Mouse (Mus musculus) brain, embryonic 14.5 days (tissue): ENCODE data around the gene Gapdh. TPM values are rescaled to one million over a fixed set of nuclear protein-coding genes. Genes with fewer than 3 reads are reported as not detected.

Experiments used
- DNase-seq: peaks from one replicate; pipeline ENCODE4 v3.0.0-alpha.2; 2011; ENCODE audit warnings: low read depth
- CTCF ChIP-seq: fragments of 200-500 bp; IDR thresholded peaks from 2 replicates; pipeline ENCODE4 v1.5.1; 2012; ENCODE audit warnings: inconsistent platforms, mild to moderate bottlenecking, moderate library complexity, borderline replicate concordance; ENCODE audit not compliant: insufficient read depth, insufficient read length; ENCODE audit errors: extremely low read depth
- POLR2A ChIP-seq: fragments of 200-500 bp; IDR thresholded peaks from 2 replicates; pipeline ENCODE4 v1.6.1; 2012; ENCODE audit warnings: mild to moderate bottlenecking, inconsistent platforms, borderline replicate concordance; ENCODE audit not compliant: poor library complexity, insufficient read depth, insufficient read length, severe bottlenecking; ENCODE audit errors: extremely low read depth
- polyA plus RNA-seq: library from polyadenylated mRNA; depleted of rRNA; stranded (reverse); fragments of >200 nt; gene quantifications from 2 replicates; pipeline ENCODE4 v1.2.3, GENCODE M21; 2012

The Gapdh gene
- polyA plus RNA-seq, 1 experiment: 2,343 TPM

GRCm38 (mm10) chr6:125146797-125147196 lies 19.5 kb downstream of the Gapdh start:
- no peak for DNase-seq
- TF ChIP-seq POLR2A (no peak), CTCF (no peak)

- no peak for DNase-seq
- TF ChIP-seq CTCF (no peak), POLR2A (no peak)
These were observed 20.1 kb downstream of the Gapdh start for GRCm38 (mm10) chr6:125146148-125146547.

DNA sequence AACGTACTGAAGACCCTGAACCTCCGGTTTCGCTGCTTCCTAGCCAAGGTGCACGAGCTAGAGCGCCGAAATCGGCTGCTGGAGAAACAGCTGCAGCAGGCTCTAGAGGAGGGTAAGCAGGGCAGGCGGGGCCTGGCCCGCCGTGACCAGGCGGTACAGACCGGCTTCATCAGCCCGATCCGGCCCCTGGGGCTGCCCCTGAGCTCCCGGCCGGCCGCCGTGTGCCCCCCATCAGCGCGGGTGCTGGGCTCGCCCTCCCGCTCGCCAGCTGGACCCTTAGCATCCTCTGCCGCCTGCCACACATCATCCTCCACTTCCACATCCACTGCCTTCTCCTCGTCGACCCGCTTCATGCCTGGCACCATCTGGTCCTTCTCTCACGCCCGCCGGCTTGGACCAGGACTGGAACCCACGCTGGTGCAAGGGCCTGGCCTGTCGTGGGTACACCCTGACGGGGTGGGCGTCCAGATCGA lies 20.8 kb downstream of the Gapdh start:
- no peak for DNase-seq
- TF ChIP-seq POLR2A: no peak
- no peak for TF ChIP-seq CTCF

GRCm38 (mm10) chr6:125145001-125145400 lies 21.3 kb downstream of the Gapdh start, which contains the start of gene Iffo1:
Iffo1 (plus strand) TSS chr6:125145241.
- peak; percentile 97 for DNase-seq
- TF ChIP-seq CTCF (peak; percentile 63), POLR2A (no peak)

GRCm38 (mm10) chr6:125143904-125144303 lies 22.4 kb downstream of the Gapdh start:
- TF ChIP-seq CTCF: no peak
- TF ChIP-seq POLR2A: no peak

GRCm38 (mm10) chr6:125143128-125143527 lies 23.1 kb downstream of the Gapdh start:
- TF ChIP-seq CTCF: no peak
- TF ChIP-seq POLR2A: no peak
- DNase-seq: no peak

More at GRCm38 (mm10) chr6:125143904-125144303, 22.4 kb downstream of the Gapdh start:
- no peak for DNase-seq

GRCm38 (mm10) chr6:125142436-125142835 lies 23.8 kb downstream of the Gapdh start:
- DNase-seq: no peak
- TF ChIP-seq POLR2A (no peak), CTCF (no peak)

- TF ChIP-seq POLR2A (no peak), CTCF (no peak)
- DNase-seq: no peak
These were observed 26.5 kb downstream of the Gapdh start for GRCm38 (mm10) chr6:125139747-125140146.

GRCm38 (mm10) chr6:125137002-125137671 lies 29.1 kb downstream of the Gapdh start:
- DNase-seq: no peak
- peak; percentile 63; the same call in 1 of the 2 replicates for TF ChIP-seq CTCF
- TF ChIP-seq POLR2A: no peak

DNA sequence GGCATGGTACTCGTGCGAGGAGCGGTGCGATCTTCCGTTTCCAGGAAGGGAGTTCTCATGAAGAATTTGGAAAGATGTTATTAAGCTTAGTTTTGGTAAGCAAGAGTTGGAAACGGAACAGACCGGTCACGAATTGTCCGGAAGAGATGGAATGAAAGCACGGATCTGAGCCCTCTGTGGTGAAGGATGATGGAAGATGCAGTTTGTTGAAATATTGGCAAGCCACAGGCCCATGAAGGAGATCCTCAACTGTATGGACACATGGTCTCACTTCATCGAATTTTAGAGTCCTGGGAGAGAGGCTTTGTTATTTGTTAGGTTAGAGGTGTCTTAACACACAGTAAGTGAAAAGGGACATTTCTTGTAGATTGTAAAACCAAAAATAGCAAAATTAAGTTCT lies 33.8 kb downstream of the Gapdh start:
- TF ChIP-seq POLR2A (no peak), CTCF (no peak)
- DNase-seq: no peak

DNA sequence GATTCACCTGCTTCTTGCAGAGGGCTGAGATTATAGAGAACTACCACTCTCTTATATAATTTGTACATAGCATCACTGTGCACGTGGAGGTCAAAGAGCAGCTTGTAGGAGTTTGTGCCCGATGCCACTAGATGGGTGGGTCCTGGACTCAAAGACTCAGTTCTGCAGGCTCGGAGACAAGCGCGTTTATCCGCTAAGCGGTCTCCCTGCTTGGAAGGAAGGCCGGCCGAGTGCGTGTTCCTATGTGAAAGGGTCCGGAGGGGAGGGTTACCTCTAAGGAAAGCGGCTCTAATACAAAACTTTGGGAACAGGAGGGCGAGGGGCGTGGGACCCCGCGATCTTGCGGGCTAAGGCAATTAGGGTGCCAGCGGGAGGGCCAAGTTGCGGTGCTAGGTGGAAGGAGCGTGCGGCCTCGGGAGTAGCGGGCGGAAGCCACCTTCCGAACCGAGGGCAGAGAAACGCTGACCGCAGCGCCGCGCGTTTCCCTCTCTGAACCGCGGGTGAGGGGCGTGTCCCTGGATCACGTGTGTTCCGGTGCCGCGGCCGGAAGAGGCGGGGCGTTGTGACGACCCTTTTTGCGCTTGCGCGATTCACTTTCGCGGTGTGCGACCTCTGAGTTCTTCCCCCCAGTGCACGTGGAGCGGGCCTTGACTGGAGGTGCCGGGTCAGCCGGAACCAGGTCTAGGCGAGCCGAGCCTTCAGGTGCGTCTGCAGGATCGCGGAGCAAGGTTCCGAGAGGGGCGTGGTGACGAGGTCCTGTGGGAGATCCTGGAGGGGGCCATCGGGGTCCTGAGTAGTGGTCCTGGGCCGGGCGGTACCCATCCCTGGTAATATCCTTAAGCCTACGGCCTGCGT lies 34.7 kb downstream of the Gapdh start, which contains the start of gene Nop2:
TSS of gene Nop2 (plus strand) at position 608 of the 855 bp plus-strand sequence.
- peak; percentile 97 for DNase-seq
- TF ChIP-seq POLR2A: peak; percentile 76; the same call in 1 of the 2 replicates
- TF ChIP-seq CTCF: no peak

DNA sequence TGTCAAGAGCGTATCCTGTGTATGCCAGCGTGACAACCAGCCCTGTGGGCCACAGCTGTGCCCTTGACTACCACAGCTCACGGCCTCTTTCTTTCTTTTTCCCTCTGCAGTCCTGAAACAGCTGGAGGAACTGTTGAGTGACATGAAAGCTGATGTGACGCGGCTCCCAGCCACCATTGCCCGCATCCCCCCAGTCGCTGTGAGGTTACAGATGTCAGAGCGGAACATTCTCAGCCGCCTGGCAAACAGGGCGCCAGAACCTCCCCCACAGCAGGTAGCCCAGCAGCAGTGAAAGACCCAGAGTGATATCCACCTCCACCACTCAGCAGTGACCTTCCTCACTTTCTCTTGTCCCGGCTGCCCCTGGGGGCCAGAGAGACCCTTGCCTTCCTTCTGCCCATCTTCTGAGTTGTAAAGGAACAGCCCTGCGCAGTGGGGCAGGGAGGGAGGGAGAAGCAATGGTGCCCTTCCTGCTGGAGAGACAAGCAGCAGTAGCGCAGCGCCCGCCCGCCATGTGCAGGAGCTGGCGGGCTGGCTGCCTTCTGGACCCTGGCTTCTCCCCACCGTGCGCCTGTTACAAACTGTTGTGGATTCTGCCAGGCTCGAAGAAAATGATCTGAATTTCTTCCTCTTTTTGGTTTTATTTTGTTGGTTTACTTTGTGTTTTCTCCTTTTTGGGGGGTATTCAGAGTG lies 36.4 kb downstream of the Gapdh start:
- TF ChIP-seq POLR2A: no peak
- TF ChIP-seq CTCF: no peak
- DNase-seq: no peak
